Mouse (Mus musculus) adrenal gland, postnatal 10 days (tissue): Measurements from ENCODE around the gene Tomm34. TPM values are rescaled to one million over a fixed set of nuclear protein-coding genes. Genes with fewer than 3 reads are reported as not detected.

Experiments
- DNase-seq: peaks from one replicate; pipeline ENCODE4 v3.0.0; 2021; ENCODE audit warnings: mixed read lengths
- total RNA-seq, 2 experiments: library from RNA; stranded (reverse); gene quantifications; 2 replicates each; pipeline ENCODE4 v1.2.3; 2021

Gene Tomm34
- total RNA-seq, 2 experiments from 2014 or later = 24.6 to 29.5 TPM

DNA sequence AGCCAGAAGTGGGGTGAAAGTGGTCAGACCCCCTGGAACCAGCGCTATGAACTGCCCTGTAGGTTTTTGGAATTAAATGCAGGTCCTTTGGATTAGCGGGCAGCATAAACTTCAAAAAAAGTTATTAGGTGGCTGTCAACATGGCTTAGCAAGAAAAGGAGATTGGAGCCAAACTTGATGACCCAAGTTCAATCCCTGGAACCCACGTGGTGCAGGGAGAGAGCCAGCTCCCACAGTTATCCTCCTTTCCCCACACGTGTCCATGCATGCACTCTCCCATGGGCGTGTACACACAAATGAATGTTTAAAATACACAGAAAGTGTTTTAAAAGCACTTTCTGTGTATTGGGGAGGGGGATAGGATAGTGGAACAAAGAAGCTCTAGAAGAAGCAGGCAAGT lies 60.5 kb downstream of the Tomm34 start:
- DNase-seq = no peak

DNA sequence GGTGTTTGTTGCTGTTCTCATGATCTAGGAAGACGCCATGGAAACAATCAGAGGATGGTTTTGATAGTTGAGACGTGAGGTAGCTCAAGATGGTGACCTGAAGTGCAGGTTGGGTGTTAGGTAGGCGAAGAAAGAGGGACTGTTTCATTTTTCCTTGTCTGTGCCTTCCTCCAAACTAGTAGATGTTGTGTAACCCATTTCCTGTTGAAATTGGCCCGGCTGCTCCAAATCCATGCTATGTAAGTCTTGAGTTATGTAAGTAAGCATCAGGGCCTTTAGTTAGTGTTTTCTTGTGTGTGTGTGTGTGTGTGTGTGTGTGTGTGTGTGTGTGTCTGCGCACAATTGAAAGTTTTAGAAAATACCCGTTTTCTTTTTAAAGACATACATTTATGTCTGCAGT lies 61.7 kb downstream of the Tomm34 start:
- DNase-seq = no peak

DNA sequence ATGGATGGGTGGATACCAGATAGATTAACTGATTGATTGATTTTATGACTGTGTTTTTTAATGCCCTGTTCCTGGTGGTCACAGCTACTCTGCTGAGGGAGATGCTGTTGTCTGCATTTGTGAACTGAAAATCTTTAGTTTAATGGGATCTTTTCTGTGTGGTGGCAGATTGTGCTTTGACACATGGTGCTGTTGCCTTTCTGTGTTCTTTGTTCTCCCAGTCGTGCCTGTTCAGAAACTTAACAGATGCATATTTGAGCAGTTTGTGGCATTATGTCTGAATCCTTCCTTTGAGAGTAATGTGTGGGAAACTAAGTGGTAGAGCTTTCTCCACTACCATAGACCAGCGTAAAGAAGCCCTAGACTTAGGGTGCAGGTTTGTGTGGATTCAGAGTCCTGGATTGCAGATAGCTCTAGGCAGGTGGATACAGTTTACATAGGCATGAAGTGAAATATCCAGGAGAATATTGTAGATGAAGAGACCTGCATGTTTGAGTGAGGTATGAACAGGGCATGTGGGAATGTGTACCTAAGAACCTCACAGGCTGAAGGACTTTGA lies 62.9 kb downstream of the Tomm34 start:
- no peak for DNase-seq

DNA sequence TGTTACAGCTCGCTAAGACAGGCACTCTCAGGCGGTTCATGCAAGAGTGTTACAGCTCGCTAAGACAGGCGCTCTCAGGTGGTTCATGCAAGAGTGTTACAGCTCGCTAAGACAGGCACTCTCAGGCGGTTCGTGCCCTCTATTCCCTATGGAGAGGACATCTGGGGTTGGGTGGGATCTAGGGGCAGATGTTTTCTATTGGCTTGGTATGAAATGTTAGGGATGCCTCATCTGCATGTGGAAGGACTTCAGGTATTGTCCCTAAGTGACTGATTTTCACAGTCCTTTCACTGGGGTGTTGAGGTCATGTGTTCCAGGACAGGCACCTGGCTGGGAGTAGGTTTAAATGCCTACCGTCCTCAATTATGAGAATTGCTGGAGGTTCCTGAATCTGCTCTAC lies 63.4 kb downstream of the Tomm34 start:
- no peak for DNase-seq

DNA sequence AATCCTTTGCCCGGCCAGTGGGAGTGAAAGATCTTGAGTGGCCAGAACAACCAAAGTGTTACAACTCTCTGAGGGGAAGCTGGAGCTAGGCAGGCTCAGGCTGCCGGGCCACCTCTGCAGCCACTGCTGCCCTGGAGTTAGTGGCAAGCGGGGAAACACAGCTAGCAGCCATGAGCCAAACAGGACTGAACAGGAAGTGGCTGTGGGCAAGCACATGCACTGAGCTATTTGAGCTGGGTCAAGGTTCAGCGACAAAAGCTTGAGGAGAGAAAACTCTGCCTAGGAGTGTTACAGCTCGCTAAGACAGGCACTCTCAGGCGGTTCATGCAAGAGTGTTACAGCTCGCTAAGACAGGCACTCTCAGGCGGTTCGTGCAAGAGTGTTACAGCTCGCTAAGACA lies 64.0 kb downstream of the Tomm34 start:
- DNase-seq = peak; percentile 35

DNA sequence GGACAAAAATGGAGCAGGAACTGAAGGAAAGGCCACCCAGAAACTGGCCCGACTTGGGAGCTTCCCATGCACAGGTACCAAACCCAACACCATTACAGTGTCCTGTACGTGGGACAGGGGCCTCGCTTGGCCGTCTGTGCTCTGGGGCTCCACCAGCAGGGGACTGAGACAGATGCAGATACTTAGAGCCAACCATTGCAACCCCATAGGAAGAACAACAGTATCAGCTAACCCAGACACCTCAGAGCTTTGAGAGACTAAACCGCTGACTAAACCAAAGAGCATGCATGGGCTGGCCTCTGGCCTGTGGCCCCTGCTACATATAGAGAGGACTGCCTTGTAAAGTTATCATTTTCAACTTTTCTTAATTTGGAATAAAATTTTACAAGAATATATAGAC lies 66.5 kb downstream of the Tomm34 start:
- no peak for DNase-seq

Other genes with a start within 250 kb of the Tomm34 start
- not detected for gene Kcnk15, start 217.5 kb downstream of the Tomm34 start, total RNA-seq
- 10 to 100 TPM; 57.7 to 63.4 TPM for gene Rims4, start 152.5 kb downstream of the Tomm34 start, total RNA-seq
- gene Ywhab, start 76.2 kb downstream of the Tomm34 start, total RNA-seq = 100 to 1,000 TPM; 248 to 255 TPM
- 1 to 10 TPM; 1.9 to 2.5 TPM for gene Pabpc1l, start 45.7 kb downstream of the Tomm34 start, total RNA-seq
- gene Stk4, start 847 bp downstream of the Tomm34 start, total RNA-seq = 10 to 100 TPM; 27.9 to 30.1 TPM
- gene Kcns1, start 99.9 kb upstream of the Tomm34 start, total RNA-seq = under 1 TPM; 0.09 to 0.15 TPM
- gene Wfdc5, start 111.6 kb upstream of the Tomm34 start, total RNA-seq = not detected
- not detected for gene Wfdc12, start 119.4 kb upstream of the Tomm34 start, total RNA-seq
- not detected for gene Wfdc15a, start 129.0 kb upstream of the Tomm34 start, total RNA-seq
- gene Wfdc15b, start 150.5 kb upstream of the Tomm34 start, total RNA-seq = not detected
- gene Svs2, start 167.3 kb upstream of the Tomm34 start, total RNA-seq = not detected
- not detected for gene Svs3b, start 185.5 kb upstream of the Tomm34 start, total RNA-seq
- not detected for gene Svs4, start 207.3 kb upstream of the Tomm34 start, total RNA-seq
- gene Svs3a, start 218.1 kb upstream of the Tomm34 start, total RNA-seq = not detected
- gene Svs6, start 245.6 kb upstream of the Tomm34 start, total RNA-seq = not detected